26 mouse cellular contexts compared by ENCODE assay signal in the genomic region with DNA sequence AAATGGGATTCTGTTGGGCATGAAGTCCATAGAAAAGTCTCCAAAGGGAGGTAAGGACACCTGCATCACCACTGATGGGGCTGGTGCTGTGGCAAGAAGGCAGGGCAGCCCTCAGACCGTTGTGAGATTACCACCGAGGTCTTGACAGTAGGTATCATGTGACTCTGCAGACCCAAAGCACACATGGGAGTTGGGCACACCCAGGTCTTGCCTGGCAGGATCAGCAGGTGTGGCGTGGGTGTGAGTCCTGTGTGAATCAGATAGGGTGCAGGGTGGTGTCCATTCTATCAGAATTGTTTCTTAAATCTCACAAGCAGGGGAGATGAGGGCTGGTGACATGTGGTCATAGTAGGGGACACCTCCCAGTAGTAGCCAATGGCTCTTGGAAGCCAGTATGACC. TPM values are rescaled to one million over a fixed set of nuclear protein-coding genes. Genes with fewer than 3 reads are reported as not detected.
DNase-seq lines count a peak whose midpoint lies in the region; ATAC-seq lines count a peak whose summit lies in the region.
"Had no signal": no experiment of that assay in that cellular context is flagged by ENCODE, and none has a peak within 500 bp of the region (broad histone marks: within the 10 kb centered on the region; RNA-seq: fewer than 3 reads in every experiment).

No protein-coding gene starts in this region.

- no peak overlapping the region for H3K4me3 ChIP-seq in liver, embryonic 12.5 days
- no peak overlapping the region for H3K4me3 ChIP-seq in stomach, embryonic 16.5 days (replicated peaks; ENCODE audit: low read length)
- H3K4me3 ChIP-seq: embryonic facial prominence, embryonic 12.5 days; embryonic facial prominence, embryonic 15.5 days; gastrocnemius, adult 2 months; hindbrain, embryonic 12.5 days; hindbrain, embryonic 15.5 days had no signal

- H3K27ac ChIP-seq in liver, embryonic 12.5 days = no peak overlapping the region
- H3K27ac ChIP-seq in stomach, embryonic 16.5 days (ENCODE audit: low read length) = peak overlapping the region; percentile 76
- H3K27ac ChIP-seq: embryonic facial prominence, embryonic 12.5 days; embryonic facial prominence, embryonic 15.5 days; gastrocnemius, adult 2 months; hindbrain, embryonic 12.5 days; hindbrain, embryonic 15.5 days had no signal

- H3K9me3 ChIP-seq in liver, embryonic 12.5 days (replicated peaks) = no peaks in the 10 kb centered on the region
- no peaks in the 10 kb centered on the region for H3K9me3 ChIP-seq in stomach, embryonic 16.5 days (replicated peaks; ENCODE audit: control insufficient read depth, low read length)
- H3K9me3 ChIP-seq: embryonic facial prominence, embryonic 12.5 days; embryonic facial prominence, embryonic 15.5 days; hindbrain, embryonic 12.5 days; hindbrain, embryonic 15.5 days had no signal

- DNase-seq in liver = no peak
- DNase-seq in heart, adult 9 months (ENCODE audit: low spot score in 2 of 2) = no peak
- no peak for DNase-seq in urinary bladder, postnatal 14 days (ENCODE audit: low spot score)
- DNase-seq: adrenal gland, adult 2 months; adrenal gland, postnatal 14 days; B cell, adult 2 months; cerebellum, adult 11 months; cerebellum, adult 2 months; cerebellum, adult 9-11 months; forebrain, postnatal 0 days; gastrocnemius, adult 2 months; gastrocnemius, postnatal 25 days; heart, adult 18-20 months had no signal

- H3K36me3 ChIP-seq in liver, embryonic 12.5 days = no peaks in the 10 kb centered on the region
- no peaks in the 10 kb centered on the region for H3K36me3 ChIP-seq in stomach, embryonic 16.5 days (ENCODE audit: control insufficient read depth, insufficient read depth, low read length)
- H3K36me3 ChIP-seq: embryonic facial prominence, embryonic 12.5 days; embryonic facial prominence, embryonic 15.5 days; G1E; hindbrain, embryonic 15.5 days had no signal

- 59% methylated on average over 3 of the region's 3 CpGs for WGBS in liver, embryonic 12.5 days (ENCODE audit: insufficient replicate concordance)
- 58% methylated on average over 3 of the region's 3 CpGs for WGBS in stomach, embryonic 16.5 days

- ATAC-seq in liver, embryonic 12.5 days = 0 out of 2 replicates have a peak, but pooled peaks have one; percentile 27
- 0 out of 2 replicates have a peak, but pooled peaks have one; percentile 35 for ATAC-seq in megakaryocyte-erythroid progenitor cell, adult 5-6 weeks (replicated peaks; ENCODE audit: low FRiP score, low TSS enrichment, poor library complexity, severe bottlenecking)
- ATAC-seq in stomach, embryonic 16.5 days (ENCODE audit: insufficient read depth, low FRiP score) = peak; percentile 54; the same call in 1 of the 2 replicates
- ATAC-seq: forebrain, embryonic 14.5 days; forebrain, postnatal 0 days; Patski had no signal

- peaks cover 8% of the 10 kb centered on the region; the same call in 1 of the 2 replicates for H3K4me1 ChIP-seq in liver, embryonic 12.5 days
- H3K4me1 ChIP-seq in stomach, embryonic 16.5 days (ENCODE audit: control insufficient read depth, insufficient read depth, low read length) = peaks cover 16% of the 10 kb centered on the region

- H3K9ac ChIP-seq in liver, embryonic 12.5 days = no peak overlapping the region
- no peak overlapping the region for H3K9ac ChIP-seq in stomach, embryonic 16.5 days (ENCODE audit: low read length)
- H3K9ac ChIP-seq: embryonic facial prominence, embryonic 12.5 days; embryonic facial prominence, embryonic 15.5 days; forebrain, postnatal 0 days; hindbrain, embryonic 12.5 days; hindbrain, embryonic 15.5 days had no signal

- H3K4me2 ChIP-seq in liver, embryonic 12.5 days = no peak overlapping the region
- no peak overlapping the region for H3K4me2 ChIP-seq in stomach, embryonic 16.5 days (ENCODE audit: low read depth, low read length)
- H3K4me2 ChIP-seq: embryonic facial prominence, embryonic 12.5 days; embryonic facial prominence, embryonic 15.5 days; heart, embryonic 11.5 days; hindbrain, embryonic 12.5 days; hindbrain, embryonic 15.5 days had no signal

- no peaks in the 10 kb centered on the region for H3K27me3 ChIP-seq in liver, embryonic 12.5 days (replicated peaks)
- no peaks in the 10 kb centered on the region for H3K27me3 ChIP-seq in stomach, embryonic 16.5 days (ENCODE audit: control insufficient read depth, insufficient read depth, low read length)
- H3K27me3 ChIP-seq: embryonic facial prominence, embryonic 12.5 days; embryonic facial prominence, embryonic 15.5 days; Patski had no signal

RNA-seq across cellular contexts. Expression of a gene that starts 30.4 kb away (rescaled TPM):
- polyA plus RNA-seq in liver, embryonic 12.5 days (2016; fragmentation: Nextera tagmentation; extraction: Ambion mirVana) = 4.4 and 5.4 TPM in 2 replicates
- 7.8 and 13.8 TPM in 2 replicates for total RNA-seq in megakaryocyte-erythroid progenitor cell, adult 5-6 weeks (2014; fragmentation: Nextera tagmentation)
- 3.6 and 8.6 TPM in 2 replicates for total RNA-seq in megakaryocyte-erythroid progenitor cell, adult 5-6 weeks (2017)
- polyA plus RNA-seq in stomach, embryonic 16.5 days (2015; fragmentation: Nextera tagmentation; extraction: Ambion mirVana) = 16.1 and 22.5 TPM in 2 replicates
- polyA plus RNA-seq: G1E had no signal

RNA-seq across cellular contexts. Expression of a gene that starts 39.8 kb away (rescaled TPM):
- 0.25 and 0.32 TPM in 2 replicates for polyA plus RNA-seq in liver, embryonic 12.5 days (2016; fragmentation: Nextera tagmentation; extraction: Ambion mirVana)
- 6.8 TPM in 1 of 2 replicates, not detected in the other for total RNA-seq in megakaryocyte-erythroid progenitor cell, adult 5-6 weeks (2014; fragmentation: Nextera tagmentation)
- total RNA-seq in megakaryocyte-erythroid progenitor cell, adult 5-6 weeks (2017) = 0.95 TPM in 1 of 2 replicates, not detected in the other
- polyA plus RNA-seq in stomach, embryonic 16.5 days (2015; fragmentation: Nextera tagmentation; extraction: Ambion mirVana) = 1.5 and 2.5 TPM in 2 replicates
- total RNA-seq: CH12.LX; common myeloid progenitor, adult 5-6 weeks; G1E had no signal
- polyA plus RNA-seq: G1E had no signal
